Mouse (Mus musculus) CH12.LX (cell line): ENCODE measurements around the gene Top3b. TPM values are rescaled to one million over a fixed set of nuclear protein-coding genes. Genes with fewer than 3 reads are reported as not detected.

Experiments
- DNase-seq: peaks from one replicate; pipeline ENCODE4 v3.0.0-alpha.2; 2013; ENCODE audit errors: extremely low read depth
- H3K27ac ChIP-seq: 2 replicates; pipeline ENCODE4 v1.5.1; 2012; ENCODE audit warnings: low read depth, mild to moderate bottlenecking, control low read depth, moderate library complexity; ENCODE audit not compliant: insufficient read depth
- H3K27me3 ChIP-seq: replicated peaks from 2 replicates; pipeline ENCODE3; 2012; ENCODE audit warnings: inconsistent platforms
- H3K36me3 ChIP-seq, 2 experiments: replicated peaks in 1 of 2; 2 replicates each; pipeline versions ENCODE3 to v1.6.1; 2012; ENCODE audit warnings: inconsistent platforms in 1 of 2, low read length in 1 of 2, mild to moderate bottlenecking in 1 of 2, mixed read lengths in 1 of 2, moderate library complexity in 1 of 2; ENCODE audit not compliant: control insufficient read depth in 1 of 2, insufficient read depth in 1 of 2
- H3K4me1 ChIP-seq, 2 experiments: 2 replicates each; pipeline ENCODE4 v1.6.1; 2012; ENCODE audit warnings: inconsistent platforms in 1 of 2, moderate library complexity in 1 of 2; ENCODE audit not compliant: insufficient read depth in 2 of 2, control insufficient read depth in 1 of 2
- H3K4me2 ChIP-seq: 2 replicates; pipeline ENCODE4 v1.6.1; 2012; ENCODE audit warnings: low read depth, mild to moderate bottlenecking, control low read depth; ENCODE audit not compliant: poor library complexity, insufficient read depth, severe bottlenecking
- H3K4me3 ChIP-seq, 3 experiments: fragments of 150-350 bp in 1 of 3; sonication (generic) in 1 of 3; replicated peaks in 1 of 3; 2 replicates each; pipeline versions ENCODE3 to v1.5.1; 2011 to 2012; ENCODE audit warnings: low read depth in 2 of 3, low read length in 2 of 3, mild to moderate bottlenecking in 2 of 3, moderate library complexity in 2 of 3, control low read depth in 1 of 3, improper control_type of control experiment in 1 of 3, inconsistent platforms in 1 of 3, mixed read lengths in 1 of 3; ENCODE audit not compliant: poor library complexity in 1 of 3
- H3K79me2 ChIP-seq: replicated peaks from 2 replicates; pipeline ENCODE4 v1.6.1; 2012; ENCODE audit warnings: mild to moderate bottlenecking, moderate library complexity; ENCODE audit not compliant: control insufficient read depth, poor library complexity, insufficient read depth, severe bottlenecking; ENCODE audit errors: extremely low read depth
- H3K9ac ChIP-seq: 2 replicates; pipeline ENCODE4 v1.6.1; 2012; ENCODE audit warnings: low read depth, mild to moderate bottlenecking, control low read depth, moderate library complexity; ENCODE audit not compliant: insufficient read depth
- H3K9me3 ChIP-seq: replicated peaks from 2 replicates; pipeline ENCODE3; 2012; ENCODE audit warnings: low read length, inconsistent platforms, mixed read lengths
- CHD1 ChIP-seq: IDR thresholded peaks from 2 replicates; pipeline ENCODE4 v1.6.1; 2012; ENCODE audit warnings: low read depth, low read length, improper control_type of control experiment, inconsistent platforms
- CHD2 ChIP-seq: IDR thresholded peaks from 2 replicates; pipeline ENCODE4 v1.6.1; 2011; ENCODE audit warnings: low read length, improper control_type of control experiment
- ELF1 ChIP-seq: IDR thresholded peaks from 2 replicates; pipeline ENCODE4 v1.6.1; 2014; ENCODE audit warnings: low read depth, mild to moderate bottlenecking, inconsistent platforms, low read length, improper control_type of control experiment
- ETS1 ChIP-seq: conservative IDR thresholded peaks from 2 replicates; pipeline ENCODE4 v1.6.1; 2012; ENCODE audit warnings: low read depth, mild to moderate bottlenecking, inconsistent platforms, low read length, improper control_type of control experiment, moderate library complexity
- HCFC1 ChIP-seq: IDR thresholded peaks from 2 replicates; pipeline ENCODE4 v1.6.1; 2012; ENCODE audit warnings: low read depth, mild to moderate bottlenecking, inconsistent platforms, low read length, improper control_type of control experiment
- JUN ChIP-seq: IDR thresholded peaks from 2 replicates; pipeline ENCODE4 v1.6.1; 2011; ENCODE audit warnings: low read depth, mild to moderate bottlenecking, low read length, improper control_type of control experiment, moderate library complexity; ENCODE audit not compliant: insufficient read depth
- MAX ChIP-seq: IDR thresholded peaks from 2 replicates; pipeline ENCODE4 v1.6.1; 2011; ENCODE audit warnings: low read length, improper control_type of control experiment
- MEF2A ChIP-seq: IDR thresholded peaks from 2 replicates; pipeline ENCODE4 v1.6.1; 2014; ENCODE audit warnings: low read depth, mild to moderate bottlenecking, inconsistent platforms, low read length, improper control_type of control experiment, borderline replicate concordance
- NRF1 ChIP-seq: IDR thresholded peaks from 2 replicates; pipeline ENCODE4 v1.6.1; 2014; ENCODE audit warnings: low read depth, mild to moderate bottlenecking, inconsistent platforms, low read length, improper control_type of control experiment, moderate library complexity
- SIN3A ChIP-seq: IDR thresholded peaks from 2 replicates; pipeline ENCODE4 v1.6.1; 2012; ENCODE audit warnings: low read length, improper control_type of control experiment, inconsistent platforms
- SMC3 ChIP-seq: IDR thresholded peaks from 2 replicates; pipeline ENCODE4 v1.6.1; 2011; ENCODE audit warnings: low read depth, low read length, improper control_type of control experiment
- UBTF ChIP-seq: IDR thresholded peaks from 2 replicates; pipeline ENCODE4 v1.6.1; 2012; ENCODE audit warnings: low read depth, mild to moderate bottlenecking, inconsistent platforms, low read length, improper control_type of control experiment, moderate library complexity
- ZKSCAN1 ChIP-seq: IDR thresholded peaks from 2 replicates; pipeline ENCODE4 v1.6.1; 2012; ENCODE audit warnings: low read depth, inconsistent platforms, low read length, improper control_type of control experiment, borderline replicate concordance
- ZMIZ1 ChIP-seq: IDR thresholded peaks from 2 replicates; pipeline ENCODE4 v1.6.1; 2012; ENCODE audit warnings: low read depth, mild to moderate bottlenecking, inconsistent platforms, low read length, improper control_type of control experiment
- ZNF384 ChIP-seq: IDR thresholded peaks from 2 replicates; pipeline ENCODE4 v1.6.1; 2012; ENCODE audit warnings: low read depth, low read length, improper control_type of control experiment, inconsistent platforms
- dilution Hi-C: fragments of 300-500 bp; cut with MboI; formaldehyde crosslinking; loops from 2 replicates; pipeline ENCODE4 v1.14.3; 2020; ENCODE audit warnings: low sequenced_read_pairs; ENCODE audit not compliant: extremely low pct_unique_long_range_greater_than_20kb, extremely low pct_ligation_motif_present
- in situ Hi-C: fragments of 300-500 bp; cut with MboI; formaldehyde crosslinking; loops from 3 replicates; pipeline ENCODE4 v1.14.3; 2019; ENCODE audit warnings: low sequenced_read_pairs, low pct_ligation_motif_present, low pct_unique_long_range_greater_than_20kb, mixed read lengths
- polyA plus RNA-seq: library from polyadenylated mRNA; unstranded; fragments of >175 nt; gene quantifications from 2 replicates; pipeline ENCODE4 v1.2.1, GENCODE M21; 2012; ENCODE audit warnings: low read depth; ENCODE audit not compliant: insufficient read length
- total RNA-seq, 2 experiments: library from RNA; depleted of rRNA; stranded (reverse); fragments of 300-350 nt in 1 of 2; fragments of >200 nt in 1 of 2; gene quantifications; 2 replicates each; pipeline ENCODE4 v1.2.3; 2012 to 2014

The Top3b gene
- total and polyA plus RNA-seq, 3 experiments: 56.7 to 88.4 (median 61.8) TPM

DNA sequence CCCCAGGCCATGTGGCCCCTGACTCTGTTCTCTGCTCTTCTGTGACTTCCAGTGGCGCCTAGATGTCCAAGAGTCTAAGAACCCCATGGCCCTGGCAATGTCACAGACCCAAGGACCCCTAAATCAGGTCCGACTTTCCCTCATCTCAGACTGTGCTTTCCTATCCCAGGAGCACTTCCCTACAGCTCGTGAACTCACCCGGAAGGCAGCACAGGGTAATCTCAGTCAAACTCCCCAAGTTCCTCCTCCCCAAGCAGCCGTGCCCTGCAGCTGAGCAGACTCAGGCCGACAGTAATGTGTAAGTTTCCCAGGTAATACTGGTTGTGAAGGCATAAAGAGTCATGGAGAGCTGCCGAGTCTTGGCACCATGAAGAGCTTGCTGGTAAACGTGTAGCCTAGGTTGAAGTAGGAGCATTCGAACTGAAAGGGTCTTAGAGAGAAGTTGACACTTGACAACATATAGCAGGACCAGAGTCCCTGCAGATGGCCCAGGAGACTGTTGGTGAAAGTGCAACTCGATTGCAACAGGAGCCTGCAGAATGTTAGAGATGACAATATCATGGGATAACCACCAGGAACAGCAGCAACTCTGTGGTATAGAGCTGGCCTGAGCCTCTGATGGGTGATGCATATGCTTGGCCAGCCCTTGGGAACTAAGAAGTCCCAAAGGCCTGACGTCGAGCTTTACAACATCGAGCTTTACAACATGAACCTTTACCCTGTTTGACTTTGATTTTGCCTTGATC lies 13.6 kb upstream of the Top3b start:
- no peaks in the 10 kb centered on the region for H3K79me2 ChIP-seq
- no peak overlapping the region for H3K27ac ChIP-seq
- DNase-seq: no peak
- H3K4me1 ChIP-seq: no peaks in the 10 kb centered on the region
- peaks cover 18% of the 10 kb centered on the region for H3K27me3 ChIP-seq
- H3K4me3 ChIP-seq: no peak overlapping the region
- dilution Hi-C loops: no loop called here
- no peaks in the 10 kb centered on the region for H3K9me3 ChIP-seq
- no peak for TF ChIP-seq MAX
- TF ChIP-seq NRF1: no peak
- TF ChIP-seq ETS1: no peak
- no peak for TF ChIP-seq SMC3
- TF ChIP-seq ZNF384: no peak
- no peak for TF ChIP-seq UBTF
- no peak for TF ChIP-seq HCFC1
- no peak for TF ChIP-seq MEF2A
- TF ChIP-seq CHD2: no peak
- TF ChIP-seq ELF1: no peak
- TF ChIP-seq SIN3A: no peak
- TF ChIP-seq, all 38 proteins: peak for 0
- Histone ChIP-seq H3K4me2 (no peak overlapping the region), H3K9ac (no peak overlapping the region), H3K36me3 (no peaks in the 10 kb centered on the region)
- in situ Hi-C loops: no loop called here

DNA sequence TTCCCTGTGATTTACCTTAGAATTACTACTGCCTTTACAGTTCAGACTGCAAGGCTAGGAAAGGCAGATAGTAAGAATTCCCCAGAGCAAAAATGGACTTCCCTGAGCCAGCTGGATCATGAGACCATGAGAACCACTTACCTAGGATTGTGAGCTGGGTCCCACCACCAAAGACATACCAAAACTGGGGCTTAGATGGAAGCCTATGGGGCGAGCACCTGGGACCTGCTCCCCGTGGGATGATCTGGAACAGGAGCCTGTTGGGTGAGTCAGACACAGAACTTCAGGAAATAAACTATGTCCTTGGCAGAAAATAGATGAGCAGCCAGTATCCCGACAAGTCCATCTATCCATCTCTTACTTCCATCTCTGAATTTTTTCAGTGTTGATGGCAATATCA lies 8.2 kb upstream of the Top3b start:
- in situ Hi-C loops (loop anchor here (5.0 kb wide), 1 partner anchor 35 kb away; the partner anchor contains the start of gene Ppm1f), dilution Hi-C loops (no loop called here)
- Histone ChIP-seq H3K27me3 (peaks cover 27% of the 10 kb centered on the region), H3K79me2 (no peaks in the 10 kb centered on the region), H3K9me3 (no peaks in the 10 kb centered on the region), H3K4me3 (no peak overlapping the region), H3K27ac (no peak overlapping the region), H3K4me2 (no peak overlapping the region), H3K36me3 (no peaks in the 10 kb centered on the region), H3K9ac (no peak overlapping the region), H3K4me1 (peaks cover 0 to 30% of the 10 kb centered on the region in 2 experiments; a peak in 2 of 4 replicates)
- no peak for TF ChIP-seq MEF2A
- no peak for TF ChIP-seq CHD1
- no peak for TF ChIP-seq ZMIZ1
- TF ChIP-seq JUN: no peak
- no peak for TF ChIP-seq ELF1
- TF ChIP-seq HCFC1: no peak
- no peak for TF ChIP-seq ZKSCAN1
- no peak for DNase-seq
